9 mouse cellular contexts compared by ENCODE assay signal in genomic region chr1:138328320-138328719, GRCm38 (mm10). TPM values are rescaled to one million over a fixed set of nuclear protein-coding genes. Genes with fewer than 3 reads are reported as not detected.
DNase-seq lines count a peak whose midpoint lies in the region; ATAC-seq and TF ChIP-seq lines count a peak whose summit lies in the region.
"Had no signal": no experiment of that assay in that cellular context is flagged by ENCODE, and none has a peak within 500 bp of the region (broad histone marks: within the 10 kb centered on the region; RNA-seq: fewer than 3 reads in every experiment).

No protein-coding gene starts in this region.

- no peak overlapping the region for H3K27ac ChIP-seq in kidney, adult 2 months (ENCODE audit: insufficient read depth, low read depth, low read length)
- no peak overlapping the region for H3K27ac ChIP-seq in heart, embryonic 11.5 days (ENCODE audit: low read depth, low read length)
- H3K27ac ChIP-seq in limb, embryonic 12.5 days: no peak overlapping the region

- ATAC-seq in activated CD4-positive, CD25-positive, alpha-beta regulatory T cell, adult 4 months: peak; percentile 44
- ATAC-seq in heart, embryonic 11.5 days (replicated peaks; ENCODE audit: insufficient number of reproducible peaks, low FRiP score, low TSS enrichment): no peak
- no peak for ATAC-seq in limb, embryonic 12.5 days (ENCODE audit: insufficient number of reproducible peaks, insufficient read depth, low FRiP score, low TSS enrichment, low read depth)

- DNase-seq in kidney, adult 2 months: peak; percentile 56
- DNase-seq in kidney, postnatal 4 days: no peak
- peak; percentile 76 for DNase-seq in CD4-positive, CD25-positive, alpha-beta regulatory T cell, adult 2 months (ENCODE audit: low read depth, low spot score)
- peak; percentile 23 for DNase-seq in retina, adult 2 months (ENCODE audit: low read depth, low spot score)
- DNase-seq in ovary, postnatal 10 days (ENCODE audit: low spot score): no peak

- no peaks in the 10 kb centered on the region for H3K9me3 ChIP-seq in heart, embryonic 11.5 days (replicated peaks; ENCODE audit: control insufficient read depth, low read length)
- no peaks in the 10 kb centered on the region for H3K9me3 ChIP-seq in limb, embryonic 12.5 days

- 15% methylated on average over 12 of the region's 12 CpGs for WGBS in kidney, adult 2 months
- 17% methylated on average over 12 of the region's 12 CpGs for WGBS in heart, embryonic 11.5 days (ENCODE audit: insufficient replicate concordance)
- WGBS in limb, embryonic 12.5 days: 7% methylated on average over 12 of the region's 12 CpGs

- no peak overlapping the region for H3K9ac ChIP-seq in heart, embryonic 11.5 days (ENCODE audit: low read depth, low read length)
- H3K9ac ChIP-seq in limb, embryonic 12.5 days (replicated peaks): no peak overlapping the region

- H3K4me3 ChIP-seq in kidney, adult 2 months (ENCODE audit: insufficient read depth, low read depth, low read length): no peak overlapping the region
- H3K4me3 ChIP-seq in heart, embryonic 11.5 days (ENCODE audit: low read depth, low read length): no peak overlapping the region
- no peak overlapping the region for H3K4me3 ChIP-seq in limb, embryonic 12.5 days (replicated peaks)

- H3K4me2 ChIP-seq in heart, embryonic 11.5 days: peak overlapping the region; percentile 46
- peak overlapping the region; percentile 48 for H3K4me2 ChIP-seq in limb, embryonic 12.5 days

- H3K27me3 ChIP-seq in kidney, adult 2 months (replicated peaks; ENCODE audit: control insufficient read depth, insufficient read depth, low read length): no peaks in the 10 kb centered on the region
- no peaks in the 10 kb centered on the region for H3K27me3 ChIP-seq in heart, embryonic 11.5 days (ENCODE audit: control insufficient read depth, insufficient read depth, low read length)
- H3K27me3 ChIP-seq in limb, embryonic 12.5 days: no peaks in the 10 kb centered on the region

- H3K36me3 ChIP-seq in kidney, adult 2 months (ENCODE audit: control insufficient read depth, insufficient read depth, low read length): no peaks in the 10 kb centered on the region
- no peaks in the 10 kb centered on the region for H3K36me3 ChIP-seq in heart, embryonic 11.5 days (ENCODE audit: control insufficient read depth, insufficient read depth, low read length)
- no peaks in the 10 kb centered on the region for H3K36me3 ChIP-seq in limb, embryonic 12.5 days

- no peak for TF ChIP-seq POLR2A in kidney, adult 2 months (IDR thresholded peaks at IDR 0.05; ENCODE audit: low read depth, low read length)

- 0 out of 2 replicates have a peak, but pooled peaks cover under 1% of the 10 kb centered on the region for H3K4me1 ChIP-seq in kidney, adult 2 months (ENCODE audit: control insufficient read depth, insufficient read depth, low read length)
- H3K4me1 ChIP-seq in heart, embryonic 11.5 days (ENCODE audit: control insufficient read depth, insufficient read depth, low read length): no peaks in the 10 kb centered on the region
- peaks cover 22% of the 10 kb centered on the region for H3K4me1 ChIP-seq in limb, embryonic 12.5 days (replicated peaks)

- peak; percentile 21; the same call in 1 of the 2 replicates for TF ChIP-seq CTCF in kidney, adult 2 months (conservative IDR thresholded peaks at IDR 0.05; ENCODE audit: insufficient read depth, insufficient read length, low read depth, low read length)

RNA-seq across cellular contexts. Expression of gene Atp6v1g3, which starts 54.8 kb away (rescaled TPM):
- 7.1 and 13.4 TPM in 2 replicates for polyA plus RNA-seq in kidney, adult 2 months (2012; rRNA removed)
- under 1 TPM in 1 of 2 experiments, not detected in 1; 0.63 TPM for polyA plus RNA-seq in activated CD4-positive, CD25-positive, alpha-beta regulatory T cell, adult 4 months (2017; shearing (Covaris generic))
- polyA plus RNA-seq in heart, embryonic 11.5 days (2014; fragmentation: Nextera tagmentation; extraction: Ambion mirVana): not detected in 2 replicates
- polyA plus RNA-seq in limb, embryonic 12.5 days (2016; fragmentation: Nextera tagmentation; extraction: Ambion mirVana): 8.7 and 9.7 TPM in 2 replicates
- polyA plus RNA-seq: stomach, embryonic 14.5 days had no signal

Comparison
In these comparisons a context has a peak if more than half of its experiments do, and no peak if none do; other contexts are left out.
1. DNase-seq: peak in kidney, adult 2 months (single experiment), CD4-positive, CD25-positive, alpha-beta regulatory T cell, adult 2 months (single experiment) and retina, adult 2 months (single experiment); none in kidney, postnatal 4 days (0 of 2) and ovary, postnatal 10 days (single experiment).